Mouse (Mus musculus): Measurements from ENCODE around the gene Rasgrf1. TPM values are rescaled to one million over a fixed set of nuclear protein-coding genes. Genes with fewer than 3 reads are reported as not detected.
A peak's percentile ranks its signal among the peaks of the same experiment; 100 is the strongest.

The Rasgrf1 gene
- 44.4 and 53.4 TPM in 2 replicates for total RNA-seq (2014; rRNA removed)
- 28.3 and 29.6 TPM in 2 replicates for polyA plus RNA-seq (2015; fragmentation: Nextera tagmentation; extraction: Ambion mirVana)

DNA sequence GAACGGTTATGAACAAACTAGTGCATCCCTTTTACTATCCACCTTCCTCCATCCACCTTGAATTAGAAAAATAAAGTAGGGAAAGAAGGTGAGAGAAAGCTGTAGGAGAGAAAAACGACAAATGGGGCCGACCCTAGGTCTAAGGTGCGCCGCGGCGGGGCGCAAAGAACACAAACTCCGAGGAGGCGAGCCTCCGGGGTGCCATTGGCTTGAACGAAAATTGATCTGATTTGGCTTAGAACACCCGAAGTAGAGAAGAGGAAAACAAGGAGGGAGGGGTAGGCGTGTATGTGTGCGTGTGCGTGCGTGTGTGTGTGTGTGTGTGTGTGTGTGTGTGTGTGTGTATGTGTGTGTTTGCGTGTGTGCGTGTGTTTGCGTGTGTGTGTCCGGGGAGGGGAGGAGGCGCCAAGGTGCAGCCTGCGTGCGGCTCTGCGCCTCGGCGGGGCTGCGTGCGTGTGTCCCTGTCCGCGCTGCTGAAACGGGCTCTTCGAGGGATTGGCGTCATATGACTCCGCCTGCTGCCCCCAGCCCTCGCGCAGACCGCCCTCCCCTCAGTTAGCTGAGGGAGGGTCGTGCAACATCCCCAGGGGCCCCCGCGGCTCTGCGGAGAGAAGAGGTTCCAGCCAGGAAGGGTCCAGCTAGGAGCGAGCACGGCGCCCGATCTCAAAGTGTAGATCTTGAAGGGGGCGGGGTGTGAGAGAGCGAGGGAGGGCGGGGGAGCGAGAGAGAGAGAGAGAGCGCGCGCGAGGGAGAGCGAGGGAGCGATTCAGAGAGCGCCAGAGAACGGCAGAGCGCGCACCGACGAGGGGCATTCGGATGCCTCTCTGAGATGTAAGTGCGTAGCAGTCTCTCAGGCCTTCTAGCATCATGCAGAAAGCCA lies at the start of gene Rasgrf1:
TSS of gene Rasgrf1 (plus strand) at position 778 of the 880 bp plus-strand sequence.
- peak; percentile 79 for DNase-seq (ENCODE audit: low spot score)
- Histone ChIP-seq H3K9ac (replicated peaks; ENCODE audit: low read length) (peak within 1 kb of the TSS; percentile 43), H3K9me3 (ENCODE audit: low read length) (no peaks in the 10 kb centered on the region), H3K27ac (peak within 1 kb of the TSS; percentile 51; the same call in 1 of the 2 replicates), H3K4me3 (ENCODE audit: low read length) (peak within 1 kb of the TSS; percentile 43), H3K36me3 (ENCODE audit: insufficient read depth, low read length) (no peaks in the 10 kb centered on the region), H3K4me2 (ENCODE audit: low read depth, low read length) (peak within 1 kb of the TSS; percentile 68), H3K27me3 (ENCODE audit: insufficient read depth, low read length) (peaks cover 36% of the 10 kb centered on the region), H3K4me1 (ENCODE audit: insufficient read depth, low read length) (no peaks in the 10 kb centered on the region; the same call in none of the 2 replicates)
- no peak for TF ChIP-seq CTCF (IDR thresholded peaks at IDR 0.05; ENCODE audit: low read depth)
- WGBS, result under 1% methylated on average over 56 of the region's 64 CpGs
- ATAC-seq, result peak; percentile 86

DNA sequence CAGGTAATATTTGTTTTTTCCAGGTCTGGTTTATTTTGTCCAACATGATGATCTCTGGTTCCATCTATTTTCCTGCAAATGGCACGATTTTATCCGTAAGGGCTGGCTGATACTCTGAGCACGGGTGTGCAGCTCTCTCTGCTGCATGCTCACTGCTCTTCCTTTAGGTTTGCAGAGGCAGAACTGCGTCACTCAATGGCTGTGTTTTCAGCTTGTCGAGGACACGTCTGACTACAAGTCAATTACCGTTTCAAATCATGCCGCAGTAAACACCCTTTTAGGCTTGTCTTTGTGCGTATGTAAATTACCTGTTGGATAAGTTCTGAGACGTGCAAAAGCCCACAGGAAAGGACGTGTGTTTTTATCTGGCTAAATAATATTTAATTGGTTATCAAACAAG lies 49.6 kb upstream of the Rasgrf1 start:
- no peaks in the 10 kb centered on the region for H3K27me3 ChIP-seq (ENCODE audit: insufficient read depth, low read length)

GRCm38 (mm10) chr9:89860584-89860983 lies 49.1 kb upstream of the Rasgrf1 start:
- ATAC-seq (no peak), DNase-seq (ENCODE audit: low spot score) (no peak)
- 0 out of 2 replicates have a peak, but pooled peaks cover 5% of the 10 kb centered on the region for H3K4me1 ChIP-seq (ENCODE audit: insufficient read depth, low read length)
- H3K27me3 ChIP-seq (ENCODE audit: insufficient read depth, low read length), result no peaks in the 10 kb centered on the region
- H3K36me3 ChIP-seq (ENCODE audit: insufficient read depth, low read length), result no peaks in the 10 kb centered on the region
- no peak for TF ChIP-seq CTCF (IDR thresholded peaks at IDR 0.05; ENCODE audit: low read depth)
- H3K9me3 ChIP-seq (ENCODE audit: low read length), result no peaks in the 10 kb centered on the region
- 45% methylated on average over 6 of the region's 6 CpGs for WGBS
- no peak overlapping the region for H3K27ac ChIP-seq
- no peak overlapping the region for H3K4me2 ChIP-seq (ENCODE audit: low read depth, low read length)
- H3K9ac ChIP-seq (replicated peaks; ENCODE audit: low read length), result no peak overlapping the region
- no peak overlapping the region for H3K4me3 ChIP-seq (ENCODE audit: low read length)

More for the DNA sequence above, 49.6 kb upstream of the Rasgrf1 start:
- H3K36me3 ChIP-seq (ENCODE audit: insufficient read depth, low read length), result no peaks in the 10 kb centered on the region
- H3K4me3 ChIP-seq (ENCODE audit: low read length), result no peak overlapping the region
- 0 out of 2 replicates have a peak, but pooled peaks cover 5% of the 10 kb centered on the region for H3K4me1 ChIP-seq (ENCODE audit: insufficient read depth, low read length)
- no peak overlapping the region for H3K4me2 ChIP-seq (ENCODE audit: low read depth, low read length)
- no peak overlapping the region for H3K9ac ChIP-seq (replicated peaks; ENCODE audit: low read length)
- TF ChIP-seq CTCF (IDR thresholded peaks at IDR 0.05; ENCODE audit: low read depth), result no peak
- H3K9me3 ChIP-seq (ENCODE audit: low read length), result no peaks in the 10 kb centered on the region
- no peak overlapping the region for H3K27ac ChIP-seq
- 46% methylated on average over 11 of the region's 11 CpGs for WGBS
- no peak for DNase-seq (ENCODE audit: low spot score)
- no peak for ATAC-seq

DNA sequence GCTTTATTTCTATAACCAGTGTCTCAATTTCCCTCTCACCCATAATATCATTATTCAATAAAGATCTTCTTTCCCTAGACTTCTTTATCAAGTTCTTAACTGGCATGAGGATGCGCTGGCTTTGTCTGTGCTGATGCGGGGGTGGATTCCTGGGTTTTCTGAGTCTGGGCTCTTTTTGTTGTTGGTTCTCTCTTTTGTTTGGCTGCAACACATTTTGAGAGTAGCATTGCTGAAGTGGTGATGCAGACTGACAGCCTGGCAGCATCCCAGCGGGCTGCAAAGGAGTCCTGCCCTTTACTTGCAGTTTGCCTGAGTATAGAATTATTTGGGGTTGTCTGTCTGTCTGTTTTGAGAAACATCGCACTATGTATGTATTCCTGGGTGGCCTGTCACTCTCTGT lies 42.6 kb upstream of the Rasgrf1 start:
- no peak for TF ChIP-seq CTCF (IDR thresholded peaks at IDR 0.05; ENCODE audit: low read depth)
- H3K27me3 ChIP-seq (ENCODE audit: insufficient read depth, low read length), result no peaks in the 10 kb centered on the region
- H3K36me3 ChIP-seq (ENCODE audit: insufficient read depth, low read length), result no peaks in the 10 kb centered on the region
- no peak overlapping the region for H3K9ac ChIP-seq (replicated peaks; ENCODE audit: low read length)
- DNase-seq (ENCODE audit: low spot score) (no peak), ATAC-seq (no peak)
- 39% methylated on average over 4 of the region's 4 CpGs for WGBS
- H3K27ac ChIP-seq, result no peak overlapping the region
- H3K4me3 ChIP-seq (ENCODE audit: low read length), result no peak overlapping the region
- H3K4me1 ChIP-seq (ENCODE audit: insufficient read depth, low read length), result peaks cover 4% of the 10 kb centered on the region; the same call in 1 of the 2 replicates
- no peaks in the 10 kb centered on the region for H3K9me3 ChIP-seq (ENCODE audit: low read length)
- no peak overlapping the region for H3K4me2 ChIP-seq (ENCODE audit: low read depth, low read length)

GRCm38 (mm10) chr9:89868093-89868729 lies 41.5 kb upstream of the Rasgrf1 start:
- Histone ChIP-seq H3K27ac (no peak overlapping the region), H3K27me3 (ENCODE audit: insufficient read depth, low read length) (no peaks in the 10 kb centered on the region), H3K9me3 (ENCODE audit: low read length) (no peaks in the 10 kb centered on the region), H3K4me3 (ENCODE audit: low read length) (0 out of 2 replicates have a peak overlapping the region, but pooled peaks have one; percentile 7), H3K36me3 (ENCODE audit: insufficient read depth, low read length) (no peaks in the 10 kb centered on the region), H3K4me1 (ENCODE audit: insufficient read depth, low read length) (peaks cover 4% of the 10 kb centered on the region; the same call in 1 of the 2 replicates), H3K9ac (replicated peaks; ENCODE audit: low read length) (no peak overlapping the region), H3K4me2 (ENCODE audit: low read depth, low read length) (peak overlapping the region; percentile 35; the same call in 1 of the 2 replicates)
- DNase-seq (ENCODE audit: low spot score) (no peak), ATAC-seq (peak; percentile 43)
- WGBS, result 9% methylated on average over 16 of the region's 16 CpGs
- TF ChIP-seq CTCF (IDR thresholded peaks at IDR 0.05; ENCODE audit: low read depth), result no peak

- TF ChIP-seq CTCF (IDR thresholded peaks at IDR 0.05; ENCODE audit: low read depth), result no peak
- Histone ChIP-seq H3K4me1 (ENCODE audit: insufficient read depth, low read length) (peaks cover 4% of the 10 kb centered on the region; the same call in 1 of the 2 replicates), H3K27me3 (ENCODE audit: insufficient read depth, low read length) (no peaks in the 10 kb centered on the region), H3K27ac (no peak overlapping the region), H3K4me2 (ENCODE audit: low read depth, low read length) (no peak overlapping the region), H3K4me3 (ENCODE audit: low read length) (no peak overlapping the region), H3K9me3 (ENCODE audit: low read length) (no peaks in the 10 kb centered on the region), H3K9ac (replicated peaks; ENCODE audit: low read length) (no peak overlapping the region), H3K36me3 (ENCODE audit: insufficient read depth, low read length) (no peaks in the 10 kb centered on the region)
- no peak for DNase-seq (ENCODE audit: low spot score)
- WGBS, result 30% methylated on average over 2 of the region's 2 CpGs
- ATAC-seq, result no peak
Observed at GRCm38 (mm10) chr9:89869594-89869993, 40.1 kb upstream of the Rasgrf1 start.
